Mouse (Mus musculus) ZHBTc4 (cell line): ENCODE data around the gene Mreg.

ENCODE experiments used
- DNase-seq: peaks from one replicate; pipeline ENCODE4 v3.0.0-alpha.2; 2011; ENCODE audit warnings: low read depth, low spot score

Gene Mreg

GRCm38 (mm10) chr1:72134534-72134933, 77.6 kb downstream of the Mreg start:
- no peak for DNase-seq

GRCm38 (mm10) chr1:72123434-72124297, 88.4 kb downstream of the Mreg start:
- peak; percentile 84 for DNase-seq

- peak; percentile 83 for DNase-seq
Measured at GRCm38 (mm10) chr1:72121608-72122185, 90.4 kb downstream of the Mreg start.

GRCm38 (mm10) chr1:72119981-72120380, 92.1 kb downstream of the Mreg start:
- DNase-seq = no peak

GRCm38 (mm10) chr1:72114206-72114605, 97.9 kb downstream of the Mreg start:
- no peak for DNase-seq
